Mouse (Mus musculus) limb, embryonic 12.5 days (tissue): ENCODE results near the gene Atad1. TPM values are rescaled to one million over a fixed set of nuclear protein-coding genes. Genes with fewer than 3 reads are reported as not detected.

Experiments used
- polyA plus RNA-seq: library from polyadenylated mRNA; unstranded; fragments of >200 nt; fragmentation: Nextera tagmentation; extraction: Ambion mirVana; gene quantifications from 2 replicates; pipeline ENCODE4 v1.2.1, GENCODE M21; 2016

The Atad1 gene
- polyA plus RNA-seq, 1 experiment from 2014 or later = 65.8 TPM

Other genes with a start within 250 kb of the Atad1 start
- gene Papss2, start 144.0 kb downstream of the Atad1 start, polyA plus RNA-seq = 20.7 and 29.5 TPM in 2 replicates
- 9.3 and 10.2 TPM in 2 replicates for gene Pten, start 17.7 kb upstream of the Atad1 start, polyA plus RNA-seq